Mouse (Mus musculus) yolk sac, embryonic 10.5 days (tissue): ENCODE results near the gene Padi3.

ENCODE experiments used
- DNase-seq: peaks from one replicate; pipeline ENCODE4 v3.0.0-alpha.2; 2017; ENCODE audit warnings: low spot score

The Padi3 gene

DNA sequence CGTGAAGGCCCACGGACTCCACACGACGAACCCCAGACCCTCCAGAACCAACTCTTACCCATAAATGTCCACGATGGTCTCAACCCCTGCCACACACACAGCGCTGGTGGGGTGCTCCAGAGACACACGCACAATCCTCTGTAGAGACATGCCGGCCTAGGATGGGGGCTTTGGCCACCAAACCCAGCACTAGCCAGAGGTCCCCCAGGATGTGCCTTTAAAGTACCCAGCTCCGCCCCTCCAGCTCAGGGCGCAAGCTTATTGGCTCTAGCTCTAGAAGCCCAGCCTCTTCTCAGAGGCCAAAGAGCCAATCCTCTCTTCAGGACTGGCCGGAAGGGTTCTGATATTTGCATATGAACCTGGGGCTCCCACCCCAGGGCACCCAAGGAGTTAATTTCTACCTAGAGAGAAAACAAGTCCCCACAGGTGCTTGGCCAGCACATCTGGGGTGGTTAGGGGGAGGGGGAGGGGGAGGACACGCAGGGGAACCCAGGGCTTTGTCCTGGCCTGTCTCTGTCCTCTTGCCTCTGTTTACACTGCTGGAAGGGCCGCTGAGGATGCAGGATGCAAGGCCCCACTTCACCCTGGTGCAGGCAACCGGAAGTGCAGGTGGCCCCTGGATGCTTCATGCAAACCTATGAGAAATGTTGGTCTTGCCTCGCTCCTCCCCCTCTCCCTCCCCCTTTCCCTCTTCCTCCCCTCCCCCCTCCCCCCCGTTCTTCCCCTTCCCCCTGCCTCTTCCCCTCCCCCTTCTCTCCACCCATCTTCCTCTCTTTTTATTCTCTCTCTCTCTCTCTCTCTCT lies at the start of gene Padi3:
Padi3 (minus strand) TSS at position 191 of the 803 bp plus-strand sequence.
- no peak for DNase-seq

DNA sequence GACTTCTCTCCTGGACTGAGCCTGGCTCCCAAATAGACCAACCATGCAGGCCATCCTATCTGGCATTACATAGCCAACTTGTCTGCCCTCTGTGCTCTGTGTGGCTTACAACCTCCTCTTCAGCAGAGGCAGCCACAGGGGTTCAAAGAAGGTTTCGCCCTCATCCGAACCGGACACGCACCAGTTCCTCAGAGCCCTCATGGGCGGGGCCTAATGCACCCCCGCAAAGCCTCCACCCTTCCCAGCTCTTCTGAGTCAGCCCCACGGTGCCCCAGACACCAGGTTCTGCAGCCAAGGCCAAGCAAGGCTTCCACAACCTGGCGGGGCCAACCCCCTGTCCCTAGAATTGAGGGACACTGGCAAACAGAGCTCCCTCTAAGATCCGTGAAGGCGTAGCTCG lies 48.8 kb upstream of the Padi3 start:
- no peak for DNase-seq

DNA sequence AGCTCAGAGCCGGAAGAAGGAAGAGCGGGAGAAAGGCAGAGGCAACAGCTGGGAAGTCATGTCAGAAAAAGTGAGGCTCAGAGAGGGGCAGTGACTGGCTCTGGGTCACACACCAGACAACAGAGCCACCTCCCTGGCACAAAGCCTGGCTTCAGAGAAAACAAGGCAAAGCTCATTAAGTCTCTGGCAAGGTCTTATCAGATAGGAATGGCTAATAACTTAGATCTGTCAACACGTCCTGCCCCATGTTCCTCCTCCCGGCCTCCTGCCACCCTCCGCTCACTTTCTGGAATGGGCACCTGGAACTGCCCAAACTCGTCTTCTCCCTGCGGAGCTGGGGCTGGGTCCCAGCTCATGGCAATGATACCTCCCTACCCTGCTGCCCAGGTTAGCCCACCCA lies 47.4 kb upstream of the Padi3 start:
- no peak for DNase-seq

DNA sequence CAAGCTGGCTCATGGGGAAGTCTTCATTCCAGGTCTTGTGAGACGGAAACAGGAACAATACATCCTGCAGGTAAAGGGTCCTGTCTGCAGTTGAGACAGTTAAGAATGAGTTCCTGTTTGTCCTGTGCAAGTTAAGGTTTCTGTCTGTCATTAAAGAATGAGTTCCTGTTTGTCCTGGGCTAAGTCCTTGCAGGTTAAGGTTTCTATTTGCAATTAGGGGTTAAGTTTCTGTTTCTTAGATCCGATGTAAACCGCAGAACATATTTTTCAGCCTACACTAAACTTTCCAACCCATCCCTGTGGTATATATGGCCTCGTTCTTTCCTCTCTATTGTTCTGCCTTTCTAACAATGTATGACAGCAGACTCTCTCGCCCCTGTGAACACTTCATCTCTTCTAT lies 46.6 kb upstream of the Padi3 start:
- no peak for DNase-seq

DNA sequence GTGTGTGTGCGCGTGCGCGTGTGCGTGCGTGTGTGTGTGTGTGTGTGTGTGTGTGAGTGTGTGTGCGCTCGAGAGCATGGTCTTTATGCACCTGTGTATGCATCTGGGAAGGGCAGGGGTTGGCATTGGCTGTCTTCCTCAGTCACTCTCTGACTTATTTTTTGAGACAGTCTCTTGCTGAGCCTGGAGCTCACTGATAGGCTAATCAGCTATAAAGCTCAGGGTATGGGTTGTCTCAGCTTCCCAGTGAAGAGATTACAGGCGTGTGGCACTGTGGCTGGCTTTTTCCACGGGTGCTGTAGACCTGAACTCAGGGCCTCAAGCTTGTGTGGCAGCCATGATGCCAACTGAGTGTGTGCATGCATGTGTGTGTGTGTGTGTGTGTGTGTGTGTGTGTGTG lies 44.7 kb upstream of the Padi3 start:
- DNase-seq = no peak

DNA sequence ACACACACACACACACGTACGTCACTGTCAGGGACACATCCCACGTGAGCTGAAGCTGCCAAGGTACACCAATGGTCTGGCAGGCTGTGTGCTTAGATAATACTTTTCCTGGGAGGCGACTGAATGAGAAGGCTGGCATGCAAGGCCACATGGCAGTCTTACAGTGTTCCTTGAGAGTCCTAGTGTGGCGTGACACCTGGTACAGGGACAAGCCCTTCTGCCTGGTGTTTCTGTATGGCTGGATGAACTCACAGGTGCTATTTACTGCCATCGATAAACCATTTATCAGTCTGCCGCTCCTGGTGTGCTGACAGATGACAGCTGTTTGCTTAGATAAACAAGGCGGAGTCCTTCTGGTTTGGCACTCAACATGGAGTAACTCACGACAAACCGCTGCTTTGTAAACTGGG lies 44.0 kb upstream of the Padi3 start:
- DNase-seq = no peak

DNA sequence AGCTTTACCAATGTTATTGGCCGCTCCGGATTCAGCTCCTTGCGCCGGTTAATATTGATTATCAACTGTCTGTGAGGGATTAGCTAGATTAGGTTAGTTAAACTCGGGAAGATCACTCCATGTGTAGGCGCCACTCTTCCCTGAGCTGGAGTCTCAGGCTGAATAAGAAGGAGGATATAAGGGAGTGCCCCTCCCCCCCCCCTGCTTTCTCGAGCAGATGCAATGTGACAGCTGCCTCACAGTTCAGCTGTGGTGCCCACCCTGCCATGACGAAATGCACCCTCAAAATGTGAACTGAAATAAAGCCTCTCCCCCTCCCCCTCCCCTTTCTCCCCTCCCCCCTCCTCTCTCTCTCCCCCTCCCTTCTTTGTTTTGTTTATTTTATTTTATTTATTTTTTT lies 43.2 kb upstream of the Padi3 start:
- no peak for DNase-seq

DNA sequence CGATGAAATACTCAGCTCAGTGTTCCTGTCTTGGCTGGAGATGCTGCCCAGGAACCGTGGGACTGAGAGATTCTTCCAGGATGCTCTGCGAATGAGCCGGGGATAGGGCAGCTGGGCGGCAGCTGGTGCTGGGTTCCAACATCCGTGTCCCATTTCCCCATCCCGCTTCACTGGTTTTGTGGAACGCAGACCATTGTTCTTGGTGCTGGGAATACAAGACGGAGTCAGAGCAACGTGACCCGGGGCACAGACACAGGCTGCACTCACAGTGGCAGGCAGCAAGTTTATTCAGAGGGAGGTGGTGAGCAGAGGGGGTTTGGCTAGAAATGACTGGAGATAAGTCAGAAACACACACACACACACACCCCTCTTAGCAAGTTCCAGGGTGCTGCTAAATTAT lies 38.9 kb upstream of the Padi3 start:
- no peak for DNase-seq

DNA sequence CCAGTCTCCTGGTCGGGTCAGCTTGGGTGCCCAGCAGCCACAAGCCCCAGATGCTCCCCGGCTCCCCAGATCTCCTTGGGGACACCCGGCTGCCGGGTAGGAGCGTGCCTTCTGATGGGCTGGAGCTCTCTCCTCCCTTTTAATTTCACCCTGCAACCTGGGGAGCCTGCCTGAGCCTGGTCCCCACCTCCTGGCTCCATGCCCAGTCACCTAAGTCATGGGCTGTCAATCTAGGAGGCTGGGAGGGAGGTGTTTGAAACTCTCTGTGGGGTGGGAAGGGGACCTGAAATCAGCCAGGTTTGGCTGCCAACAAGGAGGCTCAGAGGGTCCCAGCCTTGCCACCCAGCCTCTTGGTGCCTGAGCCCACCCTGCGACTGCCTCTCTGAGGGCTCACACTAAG lies 35.2 kb upstream of the Padi3 start, which contains the start of gene Padi1:
Padi1 (minus strand) TSS at position 113 of the 400 bp plus-strand sequence.
- DNase-seq = no peak

DNA sequence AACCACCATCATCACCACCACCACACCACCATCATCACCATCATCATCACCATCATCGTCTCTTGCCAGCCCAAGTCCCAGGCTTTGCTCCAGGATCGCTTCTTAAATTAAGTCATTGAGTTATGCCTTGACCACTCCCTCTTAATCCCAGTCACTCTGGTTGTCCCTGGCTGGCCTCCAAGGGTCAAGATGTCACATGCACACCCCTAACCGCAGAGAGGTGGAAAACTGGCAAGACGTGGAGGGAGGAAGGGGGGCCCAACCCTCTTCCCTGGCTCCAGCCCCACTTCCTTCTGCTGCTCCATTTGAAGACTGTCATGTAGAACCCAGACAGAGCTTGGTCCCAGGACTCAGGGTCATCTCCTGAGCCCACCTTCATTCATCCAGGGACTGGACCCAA lies 34.5 kb upstream of the Padi3 start:
- no peak for DNase-seq

DNA sequence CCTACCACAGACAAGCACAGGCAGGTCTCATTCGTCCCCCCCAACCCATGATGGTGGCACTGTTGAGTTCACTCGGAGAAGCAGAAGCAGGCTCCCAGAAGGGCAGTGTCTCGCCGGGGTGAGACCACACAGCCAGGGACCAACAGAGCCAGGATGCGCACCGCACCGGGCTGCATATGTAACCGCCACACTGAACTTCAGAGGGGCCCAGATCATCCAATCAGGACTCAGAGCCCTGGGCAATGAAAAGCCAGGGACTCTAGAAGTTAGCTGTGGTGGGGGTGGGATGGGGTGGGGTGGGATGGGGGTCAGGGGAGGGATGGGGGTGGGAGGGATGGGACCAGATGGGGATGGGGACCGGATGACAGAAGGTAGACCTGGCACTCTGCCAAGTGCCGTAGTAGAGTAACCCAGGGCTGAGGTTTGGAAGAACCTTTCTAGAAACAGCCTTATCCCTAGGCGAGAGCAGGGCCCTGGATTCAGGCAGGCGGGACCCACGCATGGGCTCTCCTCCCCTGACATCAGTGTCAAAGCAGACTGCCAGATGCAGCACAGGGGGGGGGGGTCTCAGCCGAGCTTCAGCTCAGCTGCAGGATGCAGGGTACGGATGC lies 33.3 kb upstream of the Padi3 start:
- DNase-seq = no peak

DNA sequence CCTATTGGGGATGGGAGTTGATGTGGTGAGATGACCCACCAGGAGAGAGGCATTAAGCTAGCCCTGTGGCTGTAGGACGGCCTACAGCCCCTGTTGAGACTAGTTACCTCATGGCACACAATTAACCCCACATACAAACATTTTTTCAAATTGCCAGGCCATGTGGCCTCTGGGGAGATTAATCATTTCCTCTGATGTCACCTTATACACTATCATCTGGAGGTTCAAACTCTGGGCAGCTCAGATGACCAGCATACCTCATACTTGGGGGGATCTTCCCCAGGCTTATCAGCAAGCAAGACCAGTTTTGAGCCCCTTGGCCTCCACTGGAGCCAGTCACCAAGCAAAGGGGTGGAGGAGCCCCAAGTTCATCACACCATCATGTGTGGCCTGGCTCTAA lies 32.5 kb upstream of the Padi3 start:
- DNase-seq = no peak

DNA sequence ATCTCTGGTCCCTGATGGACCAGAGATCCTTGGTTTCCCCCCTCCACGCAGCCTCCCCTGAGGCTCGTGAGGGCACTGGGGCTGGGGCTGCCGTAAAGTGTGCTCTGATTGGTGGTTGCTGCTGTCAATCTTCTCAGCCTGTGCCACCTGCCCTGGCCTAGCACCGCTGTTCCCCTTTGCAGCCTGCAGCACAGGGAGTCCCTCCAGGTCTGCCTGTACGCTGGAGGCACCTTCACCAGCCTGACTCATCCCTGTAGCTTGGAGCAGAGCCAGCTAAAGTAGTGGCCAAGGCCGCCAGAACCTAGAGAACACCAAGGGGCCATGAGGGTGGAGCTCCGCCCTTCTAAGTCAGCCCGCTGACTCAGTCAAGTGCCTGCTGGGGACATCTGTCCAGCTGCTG lies 27.4 kb upstream of the Padi3 start:
- peak; percentile 4 for DNase-seq

DNA sequence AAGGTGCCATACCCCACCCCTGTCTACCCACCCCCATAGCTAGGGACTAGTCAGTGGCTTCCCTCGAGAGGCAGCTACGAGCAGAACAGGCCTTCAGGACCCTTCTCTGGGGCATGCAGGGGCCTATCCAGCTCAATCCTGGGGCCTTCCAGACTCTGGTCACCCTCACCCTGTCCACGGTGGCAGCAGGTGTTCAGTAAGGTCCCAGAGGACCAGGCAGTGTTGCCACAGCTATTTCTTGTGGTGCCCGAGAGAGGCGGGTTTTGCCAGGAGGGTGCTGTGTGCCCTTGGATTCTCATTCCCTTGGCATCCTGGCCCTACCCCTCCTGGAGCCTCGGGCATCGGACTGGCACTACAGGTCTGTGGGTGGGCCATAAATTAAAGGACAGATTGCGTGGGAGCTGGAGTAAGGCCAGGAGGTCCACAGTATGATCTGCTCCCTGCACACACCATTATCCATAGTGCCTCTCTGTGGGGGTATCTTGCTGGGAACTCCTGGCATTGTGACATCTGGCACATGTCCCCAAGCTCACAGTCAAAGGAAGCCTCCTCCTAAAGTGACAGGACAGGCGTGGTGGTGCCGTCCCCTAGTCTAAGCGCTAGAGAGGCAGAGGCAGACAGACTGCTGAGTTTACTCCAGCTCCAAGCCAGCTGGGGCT lies 25.9 kb upstream of the Padi3 start:
- no peak for DNase-seq

DNA sequence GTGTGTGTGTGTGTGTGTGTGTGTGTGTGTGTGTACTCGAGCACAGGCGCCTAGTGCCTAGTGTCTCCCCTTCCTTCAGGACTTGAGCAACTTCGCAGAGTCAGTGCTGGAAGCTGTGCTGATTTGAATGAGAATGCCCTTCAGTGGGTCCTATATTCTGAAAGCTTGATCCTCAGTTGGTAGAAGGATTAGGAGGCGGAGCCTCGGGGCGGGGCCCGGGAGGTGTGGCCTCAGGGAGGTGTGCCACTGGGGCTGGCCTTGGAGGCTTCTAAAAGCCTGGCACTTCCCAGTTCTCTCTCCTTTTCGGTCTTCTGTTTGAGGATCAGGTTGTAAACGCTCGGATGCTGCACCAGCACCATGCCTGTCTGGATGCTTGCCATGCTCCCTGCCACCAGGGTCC lies 25.2 kb upstream of the Padi3 start:
- DNase-seq = no peak

DNA sequence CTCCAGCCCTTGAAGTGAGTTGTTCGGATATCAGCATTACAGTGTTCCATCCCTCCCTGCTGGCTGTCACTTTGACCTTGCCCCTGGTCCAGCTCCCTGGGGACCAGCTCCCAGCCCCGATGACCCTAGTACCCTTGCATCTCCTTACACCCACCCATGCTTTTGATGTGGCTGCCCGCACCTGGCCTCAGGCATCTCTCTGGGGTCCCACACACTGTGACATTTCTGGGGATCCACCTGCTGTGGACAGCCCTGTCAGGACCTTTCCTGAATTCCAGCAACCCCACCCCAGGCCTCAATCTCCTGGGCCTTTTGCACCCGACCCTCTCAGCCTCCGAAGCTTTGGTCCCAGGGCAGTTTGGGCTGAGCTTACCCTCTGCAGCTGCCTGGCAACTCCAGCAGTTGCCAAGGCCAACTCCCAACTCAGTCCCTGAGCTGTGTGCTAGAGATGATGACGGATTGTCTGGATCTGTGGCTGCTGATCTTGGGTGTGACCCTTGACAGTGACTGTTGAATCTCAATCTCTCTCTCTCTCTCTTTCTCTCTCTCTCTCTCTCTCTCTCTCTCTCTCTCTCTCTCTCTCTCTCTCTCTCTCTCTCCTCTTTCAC lies 24.0 kb upstream of the Padi3 start:
- no peak for DNase-seq

DNA sequence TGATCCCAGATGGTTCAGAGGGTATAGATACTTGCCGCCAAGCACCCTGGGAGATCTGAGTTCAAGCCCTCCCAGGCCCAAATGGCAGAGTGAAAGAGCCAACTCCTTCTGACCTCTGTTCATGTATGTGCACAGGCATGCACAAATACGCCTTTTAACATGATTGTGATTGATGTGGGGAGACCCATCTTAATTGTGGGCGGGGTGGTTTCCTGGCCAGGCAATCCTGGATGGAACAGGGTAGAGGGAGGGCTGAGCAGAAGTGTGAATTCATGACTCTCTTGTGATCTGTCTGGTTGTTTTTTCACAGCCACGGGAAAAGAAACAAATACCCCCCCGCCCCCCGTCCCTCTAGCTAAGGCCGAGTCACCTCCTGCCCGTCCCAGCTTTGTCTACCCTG lies 22.4 kb upstream of the Padi3 start:
- no peak for DNase-seq

DNA sequence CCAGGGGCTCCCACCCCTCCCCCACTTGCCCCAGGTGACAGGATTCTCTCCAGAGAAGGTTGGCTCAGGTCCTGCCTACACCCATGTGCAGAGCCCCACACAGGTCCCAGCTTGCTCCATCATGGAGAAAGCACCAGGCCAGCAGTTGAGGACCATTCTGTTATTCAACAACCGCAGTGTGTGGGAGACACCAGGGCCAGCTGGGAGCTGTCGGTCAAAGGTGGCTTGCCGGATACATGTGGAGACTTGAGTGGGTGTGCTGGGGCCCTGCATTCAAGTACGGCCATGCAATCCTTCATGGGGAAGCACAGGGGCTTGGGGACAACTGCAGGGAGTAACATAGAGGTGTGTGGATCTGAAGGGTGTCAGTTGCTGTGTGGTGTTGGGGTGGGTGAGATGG lies 21.4 kb upstream of the Padi3 start:
- no peak for DNase-seq

DNA sequence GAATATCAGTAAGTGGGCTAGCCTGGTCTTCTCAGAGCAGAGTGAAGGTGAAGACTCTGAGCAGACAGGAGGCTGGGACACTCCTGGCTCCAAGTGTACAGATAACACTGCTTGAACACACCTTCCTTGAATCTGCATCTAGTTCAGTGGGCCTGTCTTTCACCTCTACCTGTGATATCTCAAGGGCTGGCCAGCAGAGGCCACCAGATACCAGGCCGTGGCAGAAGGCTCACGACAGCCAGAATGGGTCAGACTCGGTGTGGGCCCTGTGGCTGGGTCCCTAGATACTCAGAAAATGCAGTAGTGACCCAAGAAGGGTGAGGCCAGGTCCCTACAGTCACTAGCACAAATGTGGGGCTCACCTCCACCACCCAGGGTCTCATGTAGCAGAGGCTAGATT lies 16.8 kb upstream of the Padi3 start:
- DNase-seq = no peak

DNA sequence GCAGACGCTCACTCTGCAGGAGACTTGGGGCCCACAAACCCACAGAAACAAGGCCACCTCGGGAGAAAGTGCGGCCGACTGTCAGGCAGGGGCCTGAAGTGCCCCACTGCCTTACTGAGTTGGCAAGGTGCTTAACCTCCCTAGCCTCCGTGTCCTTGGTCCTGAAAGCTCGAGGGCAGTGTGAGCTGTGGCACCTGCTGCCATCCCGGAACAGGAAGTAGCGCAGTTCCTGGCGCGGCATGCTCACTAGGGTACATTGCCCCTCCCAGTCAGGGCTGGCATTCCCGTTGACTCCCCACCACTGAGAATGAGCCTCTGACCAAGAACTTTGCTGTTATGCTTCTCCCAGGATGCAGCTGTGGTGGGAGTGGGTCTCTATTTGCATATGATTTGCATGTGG lies 15.5 kb upstream of the Padi3 start:
- DNase-seq = no peak

DNA sequence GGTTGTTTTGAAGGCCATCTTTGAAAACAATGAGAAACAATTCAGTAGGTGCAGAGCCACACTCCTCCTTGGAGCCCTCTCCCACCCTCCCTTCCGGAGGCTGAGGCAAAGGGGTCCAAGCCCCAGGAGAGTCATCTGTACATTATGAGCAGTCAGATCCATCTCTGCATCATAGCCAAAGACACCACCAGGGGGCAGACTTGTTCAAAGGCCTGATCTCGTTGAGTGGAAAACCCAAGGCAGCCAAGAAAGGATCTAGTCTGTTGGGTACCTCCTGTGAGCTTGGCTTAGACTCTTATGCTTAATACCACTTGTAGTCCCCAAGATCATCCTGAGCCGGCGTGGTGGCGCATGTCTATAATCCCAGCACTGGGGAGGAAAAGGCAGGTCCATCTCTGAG lies 11.5 kb upstream of the Padi3 start:
- DNase-seq = no peak

DNA sequence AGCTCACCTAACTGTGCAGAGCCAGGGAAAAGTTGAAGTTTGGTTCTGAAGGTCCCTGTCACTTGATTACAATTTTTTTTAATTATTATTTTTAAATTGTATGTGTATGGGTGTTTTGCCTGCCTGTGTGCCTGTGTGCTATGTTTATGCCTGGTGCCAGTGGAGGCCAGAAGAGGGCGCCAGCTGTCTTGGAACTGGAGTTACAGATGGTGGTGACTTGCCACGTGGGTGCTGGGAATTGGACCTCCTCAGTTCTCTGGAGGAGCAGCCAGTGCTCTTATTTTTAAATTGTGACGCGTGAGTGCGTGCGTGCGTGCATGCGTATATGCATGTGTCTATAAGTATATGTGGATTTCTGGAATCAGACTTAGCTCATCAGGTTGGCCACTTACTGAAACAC lies 7.0 kb upstream of the Padi3 start:
- DNase-seq = no peak
